Mouse (Mus musculus) lung, postnatal 4 days (tissue): ENCODE results near the gene Gm9970.
A peak's percentile ranks its signal among the peaks of the same experiment; 100 is the strongest.

Experiments used
- DNase-seq, 2 experiments: peaks; one replicate each; pipeline ENCODE4 v3.0.0; 2021

Gm9970 gene

GRCm38 (mm10) chr5:31194486-31195485, 46.2 kb downstream of the Gm9970 start:
- DNase-seq = no peak

GRCm38 (mm10) chr5:31193631-31194281, 47.3 kb downstream of the Gm9970 start:
- no peak for DNase-seq

- DNase-seq = peak; percentile 99
These were observed 47.9 kb downstream of the Gm9970 start, which contains the start of the genes Snx17 and Eif2b4 for GRCm38 (mm10) chr5:31192939-31193630. Gene Snx17 (plus strand): TSS chr5:31193227. Gene Eif2b4 (minus strand): TSS chr5:31193430.

- no peak for DNase-seq
These were observed 48.7 kb downstream of the Gm9970 start for GRCm38 (mm10) chr5:31192045-31192938.
